Mouse (Mus musculus): ENCODE data around the gene Egr2. TPM values are rescaled to one million over a fixed set of nuclear protein-coding genes. Genes with fewer than 3 reads are reported as not detected.

Gene Egr2
- polyA plus RNA-seq, 1 experiment = 1.2 TPM

- no peak for DNase-seq (ENCODE audit: low spot score)
Measured at GRCm38 (mm10) chr10:67538585-67539400, 3.5 kb downstream of the Egr2 start.

- DNase-seq (ENCODE audit: low spot score) = no peak
Measured at GRCm38 (mm10) chr10:67539401-67539730, 4.1 kb downstream of the Egr2 start.

GRCm38 (mm10) chr10:67540591-67540990 is 5.3 kb downstream of the Egr2 start:
- DNase-seq (ENCODE audit: low spot score) = no peak

GRCm38 (mm10) chr10:67547850-67548260 is 12.6 kb downstream of the Egr2 start:
- DNase-seq (ENCODE audit: low spot score) = peak; percentile 31

GRCm38 (mm10) chr10:67548261-67548854 is 13.1 kb downstream of the Egr2 start:
- no peak for DNase-seq (ENCODE audit: low spot score)

GRCm38 (mm10) chr10:67548877-67549731 is 13.8 kb downstream of the Egr2 start, which contains the start of gene Ado:
TSS of gene Ado (minus strand) at chr10:67548955.
- DNase-seq (ENCODE audit: low spot score) = peak; percentile 94

GRCm38 (mm10) chr10:67558053-67558452 is 22.8 kb downstream of the Egr2 start:
- DNase-seq (ENCODE audit: low spot score) = no peak

- DNase-seq (ENCODE audit: low spot score) = no peak
Measured at GRCm38 (mm10) chr10:67559765-67560394, 24.6 kb downstream of the Egr2 start.

GRCm38 (mm10) chr10:67561185-67561584 is 25.9 kb downstream of the Egr2 start:
- DNase-seq (ENCODE audit: low spot score) = no peak

- DNase-seq (ENCODE audit: low spot score) = no peak
Measured at GRCm38 (mm10) chr10:67564509-67564908, 29.2 kb downstream of the Egr2 start.

GRCm38 (mm10) chr10:67566104-67566503 is 30.8 kb downstream of the Egr2 start:
- no peak for DNase-seq (ENCODE audit: low spot score)

GRCm38 (mm10) chr10:67569539-67569938 is 34.3 kb downstream of the Egr2 start:
- no peak for DNase-seq (ENCODE audit: low spot score)

- DNase-seq (ENCODE audit: low spot score) = no peak
Measured at GRCm38 (mm10) chr10:67571443-67571842, 36.2 kb downstream of the Egr2 start.

GRCm38 (mm10) chr10:67573310-67573709 is 38.0 kb downstream of the Egr2 start:
- DNase-seq (ENCODE audit: low spot score) = no peak

- no peak for DNase-seq (ENCODE audit: low spot score)
Measured at GRCm38 (mm10) chr10:67579830-67580229, 44.6 kb downstream of the Egr2 start.

- DNase-seq (ENCODE audit: low spot score) = no peak
Measured at GRCm38 (mm10) chr10:67581698-67582285, 46.5 kb downstream of the Egr2 start.

- no peak for DNase-seq (ENCODE audit: low spot score)
Measured at GRCm38 (mm10) chr10:67585873-67586610, 50.8 kb downstream of the Egr2 start.
